Mouse (Mus musculus) ES-Bruce4 (cell line): ENCODE results near the gene Serpini1. TPM values are rescaled to one million over a fixed set of nuclear protein-coding genes. Genes with fewer than 3 reads are reported as not detected.
A peak's percentile ranks its signal among the peaks of the same experiment; 100 is the strongest.

Source experiments
- H3K27ac ChIP-seq: 2 replicates; pipeline ENCODE4 v1.5.1; 2012; ENCODE audit warnings: low read length, inconsistent platforms; ENCODE audit not compliant: insufficient read depth
- H3K27me3 ChIP-seq: 2 replicates; pipeline ENCODE4 v1.6.1; 2012; ENCODE audit warnings: mild to moderate bottlenecking, low read length, inconsistent platforms; ENCODE audit not compliant: control insufficient read depth, poor library complexity, insufficient read depth, severe bottlenecking
- H3K36me3 ChIP-seq: 2 replicates; pipeline ENCODE4 v1.6.1; 2012; ENCODE audit warnings: inconsistent platforms, mild to moderate bottlenecking, low read length, moderate library complexity; ENCODE audit not compliant: control insufficient read depth, poor library complexity, insufficient read depth, severe bottlenecking
- H3K4me1 ChIP-seq: one replicate; pipeline ENCODE4 v1.8.1; 2011; ENCODE audit warnings: low read length; ENCODE audit not compliant: control insufficient read depth, insufficient read depth
- H3K4me3 ChIP-seq: 2 replicates; pipeline ENCODE4 v1.5.1; 2011; ENCODE audit warnings: low read depth, mild to moderate bottlenecking, low read length
- H3K9ac ChIP-seq: 2 replicates; pipeline ENCODE4 v1.6.1; 2012; ENCODE audit warnings: low read depth, mild to moderate bottlenecking, inconsistent platforms; ENCODE audit not compliant: poor library complexity, severe bottlenecking
- H3K9me3 ChIP-seq: replicated peaks from 2 replicates; pipeline ENCODE4 v1.6.1; 2012; ENCODE audit warnings: mild to moderate bottlenecking, low read length, inconsistent platforms; ENCODE audit not compliant: control insufficient read depth, poor library complexity, insufficient read depth, severe bottlenecking
- CTCF ChIP-seq: IDR thresholded peaks from one replicate; pipeline ENCODE4 v1.8.1; 2011; ENCODE audit warnings: low read depth, low read length
- EP300 ChIP-seq: IDR thresholded peaks from 2 replicates; pipeline ENCODE4 v1.6.1; 2011; ENCODE audit warnings: low read depth, low read length; ENCODE audit not compliant: insufficient read depth
- POLR2A ChIP-seq: IDR thresholded peaks from one replicate; pipeline ENCODE4 v1.8.1; 2011; ENCODE audit warnings: low read length; ENCODE audit not compliant: insufficient read depth
- polyA plus RNA-seq: library from polyadenylated mRNA; stranded (reverse); fragments of >200 nt; gene quantifications from 2 replicates; pipeline ENCODE4 v1.2.4, GENCODE M21; 2011; ENCODE audit warnings: low read depth; ENCODE audit not compliant: missing spikeins, insufficient read depth, insufficient read length

The Serpini1 gene
- polyA plus RNA-seq, 1 experiment, result 4.6 TPM

DNA sequence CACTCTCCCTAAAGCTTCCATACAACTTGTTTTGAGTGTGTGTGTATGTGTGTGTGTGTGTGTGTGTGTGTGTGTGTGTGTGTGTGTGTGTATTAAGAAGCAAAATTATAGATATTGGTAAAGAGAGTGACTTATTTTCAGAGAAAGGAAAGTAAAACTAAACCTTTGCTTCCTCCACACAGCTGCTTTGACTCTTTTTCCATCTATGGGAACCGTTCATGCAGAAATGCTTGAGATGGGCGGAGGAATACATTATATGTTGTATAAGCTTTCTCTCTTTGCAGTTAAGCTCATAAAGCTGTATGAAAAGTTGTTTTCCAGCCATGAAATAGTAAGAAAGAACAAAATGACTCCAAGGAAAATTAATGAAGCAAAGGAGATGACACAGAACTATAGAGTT is 16.7 kb downstream of the Serpini1 start:
- TF ChIP-seq POLR2A (no peak), CTCF (no peak), EP300 (no peak)
- H3K4me3 ChIP-seq, result no peak overlapping the region
- H3K27ac ChIP-seq, result no peak overlapping the region
- no peaks in the 10 kb centered on the region for H3K27me3 ChIP-seq
- H3K36me3 ChIP-seq, result no peaks in the 10 kb centered on the region
- no peaks in the 10 kb centered on the region for H3K9me3 ChIP-seq
- no peak overlapping the region for H3K9ac ChIP-seq
- H3K4me1 ChIP-seq, result no peaks in the 10 kb centered on the region

DNA sequence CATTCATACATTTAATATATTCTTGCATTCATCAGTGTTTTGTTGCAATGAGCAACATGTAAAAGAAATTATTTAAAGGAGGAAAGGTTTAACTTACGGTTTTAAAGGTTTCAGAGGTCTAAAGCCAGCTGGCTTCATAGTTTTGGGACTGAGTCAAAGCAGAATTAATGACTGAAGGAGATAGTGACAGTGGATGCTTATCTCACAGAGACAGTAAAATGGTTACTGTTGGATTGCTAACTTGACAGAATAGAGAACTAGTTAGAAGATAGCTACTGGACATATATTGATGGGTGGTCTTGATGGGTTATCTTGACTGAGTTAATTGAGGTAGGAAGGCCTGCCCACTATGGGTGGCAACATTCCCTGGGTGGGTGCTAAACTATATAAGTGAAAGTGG is 18.2 kb downstream of the Serpini1 start:
- TF ChIP-seq EP300 (no peak), CTCF (no peak), POLR2A (no peak)
- no peaks in the 10 kb centered on the region for H3K4me1 ChIP-seq

DNA sequence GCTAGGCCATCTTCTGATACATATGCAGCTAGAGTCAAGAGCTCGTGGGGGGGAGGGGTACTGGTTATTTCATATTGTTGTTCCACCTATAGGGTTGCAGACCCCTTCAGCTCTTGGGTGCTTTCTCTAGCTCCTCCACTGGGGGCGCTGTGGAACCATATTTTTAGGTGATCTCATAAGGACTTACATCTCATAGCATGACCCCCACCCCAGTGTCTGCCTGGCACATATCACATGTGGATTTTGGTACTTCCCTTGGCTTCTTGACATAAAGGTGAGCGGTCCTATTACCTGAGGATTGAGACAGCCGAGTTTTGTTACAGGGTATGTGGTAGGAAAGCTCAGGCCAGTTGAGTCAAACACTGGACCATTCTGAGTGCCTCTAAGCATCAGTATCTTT is 22.0 kb downstream of the Serpini1 start:
- Histone ChIP-seq H3K4me3 (no peak overlapping the region), H3K9me3 (no peaks in the 10 kb centered on the region), H3K27ac (no peak overlapping the region), H3K27me3 (no peaks in the 10 kb centered on the region), H3K9ac (no peak overlapping the region), H3K36me3 (no peaks in the 10 kb centered on the region), H3K4me1 (no peaks in the 10 kb centered on the region)
- TF ChIP-seq POLR2A, result no peak
- TF ChIP-seq CTCF, result peak; percentile 29
- TF ChIP-seq EP300, result no peak

More for the DNA sequence above, 18.2 kb downstream of the Serpini1 start:
- Histone ChIP-seq H3K27ac (no peak overlapping the region), H3K27me3 (no peaks in the 10 kb centered on the region), H3K9ac (no peak overlapping the region), H3K4me3 (no peak overlapping the region), H3K9me3 (no peaks in the 10 kb centered on the region), H3K36me3 (no peaks in the 10 kb centered on the region)

DNA sequence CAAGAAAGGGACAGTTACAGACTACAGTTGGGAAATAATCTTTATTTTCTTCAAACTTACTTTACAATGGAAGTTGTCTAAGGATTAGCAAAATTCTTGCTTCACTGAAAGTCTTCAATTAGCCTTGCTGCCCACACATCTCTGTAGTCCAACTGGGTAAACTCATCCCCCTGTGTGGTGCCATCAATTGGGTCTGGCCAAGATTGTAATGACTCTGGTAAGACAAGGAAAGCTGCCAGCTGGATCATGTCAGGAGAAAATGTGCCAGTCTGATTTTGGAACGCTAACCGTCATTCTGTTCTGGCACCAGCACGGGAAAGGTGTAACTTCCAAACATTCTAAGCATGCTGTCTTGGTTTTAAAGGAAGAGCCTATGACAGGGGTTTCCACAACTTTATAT is 25.9 kb downstream of the Serpini1 start:
- Histone ChIP-seq H3K9me3 (no peaks in the 10 kb centered on the region), H3K4me3 (no peak overlapping the region), H3K27ac (no peak overlapping the region), H3K27me3 (no peaks in the 10 kb centered on the region), H3K36me3 (no peaks in the 10 kb centered on the region), H3K9ac (no peak overlapping the region), H3K4me1 (no peaks in the 10 kb centered on the region)
- no peak for TF ChIP-seq CTCF
- TF ChIP-seq EP300, result no peak
- TF ChIP-seq POLR2A, result no peak

DNA sequence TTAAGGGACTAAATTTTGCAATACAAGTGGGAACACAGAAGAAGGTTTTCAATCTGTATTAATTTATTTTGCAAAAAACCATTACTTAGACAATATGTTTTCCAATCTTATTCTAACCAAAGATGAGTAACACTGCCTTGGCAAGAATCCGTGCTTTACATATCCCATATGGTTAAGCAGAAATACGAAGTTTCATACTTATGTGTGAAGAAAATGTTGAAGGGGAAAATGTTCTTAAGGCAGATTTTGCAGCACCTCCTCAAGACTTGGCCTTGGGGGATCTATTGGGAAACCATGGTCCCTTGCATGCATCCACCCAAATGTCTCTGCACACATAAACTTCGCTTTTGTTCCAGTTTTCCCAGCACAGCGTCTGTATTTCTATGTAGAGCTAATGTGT is 27.6 kb downstream of the Serpini1 start:
- TF ChIP-seq CTCF (no peak), POLR2A (no peak), EP300 (no peak)
- Histone ChIP-seq H3K27ac (no peak overlapping the region), H3K4me1 (no peaks in the 10 kb centered on the region), H3K9me3 (no peaks in the 10 kb centered on the region), H3K27me3 (no peaks in the 10 kb centered on the region), H3K9ac (no peak overlapping the region), H3K36me3 (no peaks in the 10 kb centered on the region), H3K4me3 (no peak overlapping the region)

DNA sequence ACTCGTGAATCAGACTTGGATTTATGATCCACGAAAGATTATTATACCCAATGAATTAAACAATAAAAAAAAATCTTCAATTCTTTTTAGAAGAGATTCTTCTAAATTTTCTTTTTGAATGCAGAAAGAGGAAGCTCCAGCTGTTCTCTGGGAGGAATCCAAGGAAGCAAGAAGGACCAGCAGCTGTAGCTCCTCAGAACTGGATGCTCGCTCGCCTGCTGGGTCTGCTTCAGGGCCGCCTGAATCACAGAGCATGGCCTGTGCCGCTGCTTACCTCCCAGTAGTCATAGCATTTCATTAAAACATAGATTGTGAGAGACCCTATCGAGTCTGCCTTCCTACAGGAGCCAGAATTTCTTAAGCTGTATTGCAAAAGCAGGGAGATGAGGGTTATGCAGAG is 53.7 kb downstream of the Serpini1 start:
- H3K9ac ChIP-seq, result no peak overlapping the region
- TF ChIP-seq POLR2A (no peak), CTCF (no peak), EP300 (no peak)
- H3K9me3 ChIP-seq, result no peaks in the 10 kb centered on the region
- no peaks in the 10 kb centered on the region for H3K27me3 ChIP-seq
- no peak overlapping the region for H3K27ac ChIP-seq
- H3K36me3 ChIP-seq, result no peaks in the 10 kb centered on the region
- no peak overlapping the region for H3K4me3 ChIP-seq
- no peaks in the 10 kb centered on the region for H3K4me1 ChIP-seq
